Mouse (Mus musculus): ENCODE data around the gene Pfdn2.
A peak's percentile ranks its signal among the peaks of the same experiment; 100 is the strongest.
"Not testable (repeated sequence)": the region's sequence is repeated elsewhere in the genome, so short reads cannot be mapped to it uniquely, and the experiment has no call there.

Pfdn2 gene

DNA sequence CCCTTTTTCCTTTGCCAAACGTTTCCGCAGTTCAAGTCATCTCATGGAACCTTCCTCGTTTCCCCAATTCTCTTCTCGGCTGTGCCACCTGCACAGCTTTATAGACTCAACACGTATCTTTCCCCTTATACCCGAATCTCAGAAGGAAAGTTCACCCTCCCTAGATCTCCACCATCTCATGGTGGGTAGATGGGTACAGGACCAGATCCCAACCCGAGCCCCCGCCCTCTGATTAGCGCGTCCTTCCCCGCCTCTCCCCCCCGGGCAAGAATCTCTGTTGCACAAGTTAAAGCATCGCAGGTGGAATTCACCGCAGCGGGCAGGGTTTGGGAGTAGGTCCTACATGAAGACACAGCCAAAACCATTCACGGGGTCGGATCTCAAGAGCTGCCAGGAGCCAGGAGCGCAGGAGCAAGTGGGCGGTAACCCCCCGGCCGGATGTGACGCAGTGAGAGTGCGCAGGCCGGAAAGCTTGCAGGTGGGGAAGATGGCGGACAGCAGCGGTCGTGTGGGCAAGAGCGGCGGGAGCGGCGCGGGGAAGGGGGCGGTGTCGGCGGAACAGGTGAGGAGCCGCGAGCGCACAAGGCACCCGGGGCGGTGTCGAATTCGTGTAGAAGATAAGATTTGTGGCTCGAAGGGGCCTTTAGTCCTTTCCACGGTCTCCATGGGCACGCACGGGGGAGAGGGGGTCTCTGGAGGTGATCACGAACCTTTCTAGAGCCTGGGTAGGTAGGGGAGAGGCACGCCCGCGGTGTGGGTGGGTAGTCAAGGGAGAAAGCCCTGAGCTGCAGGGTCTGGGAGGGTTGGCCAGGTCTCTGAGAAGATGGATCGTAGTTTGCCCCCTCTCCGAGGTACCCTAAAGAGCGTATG lies at the start of gene Pfdn2, which contains the start of gene Nit1:
TSS of gene Pfdn2 (plus strand) at position 446 of the 870 bp plus-strand sequence.
TSS of gene Nit1 (minus strand) at position 422 of the 870 bp plus-strand sequence.
- peak; percentile 83 to 88 for DNase-seq (ENCODE audit: low spot score in 2 of 2)

DNA sequence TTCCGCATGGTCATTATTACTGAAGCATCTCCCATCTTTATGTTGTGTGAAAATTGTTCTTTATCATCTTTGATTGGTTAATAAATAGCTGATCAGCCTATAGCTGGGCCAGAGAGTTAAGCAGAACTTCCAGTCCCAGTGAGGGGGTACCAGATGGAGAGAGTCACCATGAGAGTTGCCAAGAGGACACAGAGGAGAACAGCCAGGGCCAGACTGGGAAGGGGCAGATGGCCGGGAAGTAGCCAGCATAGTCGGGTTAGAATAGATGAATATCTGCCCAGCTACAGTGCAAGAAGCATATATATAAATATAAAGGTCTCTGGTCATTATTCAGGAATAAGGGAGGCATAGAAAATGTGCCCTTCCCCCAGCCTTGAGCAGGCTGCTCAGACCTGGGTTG lies 47.2 kb upstream of the Pfdn2 start:
- DNase-seq (ENCODE audit: low spot score in 2 of 2): no peak

DNA sequence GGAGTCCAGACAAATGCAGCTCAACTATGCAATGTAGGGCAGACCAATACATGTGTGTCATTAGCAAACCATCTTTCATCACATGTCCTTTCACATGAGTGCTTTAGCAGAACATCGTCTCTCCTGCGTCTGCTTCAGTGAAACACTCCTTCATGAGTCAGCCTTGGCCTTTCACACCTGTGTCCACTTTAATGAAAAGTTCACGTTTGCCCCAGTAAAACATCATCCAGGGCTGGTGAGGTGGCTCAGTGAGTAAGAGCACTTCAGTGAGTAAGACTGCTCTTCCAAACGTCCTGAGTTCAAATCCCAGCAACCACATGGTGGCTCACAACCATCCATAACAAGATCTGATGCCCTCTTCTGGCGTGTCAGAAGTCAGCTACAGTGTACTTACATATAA lies 39.3 kb upstream of the Pfdn2 start:
- not testable (repeated sequence) for DNase-seq (ENCODE audit: low spot score in 2 of 2)

DNA sequence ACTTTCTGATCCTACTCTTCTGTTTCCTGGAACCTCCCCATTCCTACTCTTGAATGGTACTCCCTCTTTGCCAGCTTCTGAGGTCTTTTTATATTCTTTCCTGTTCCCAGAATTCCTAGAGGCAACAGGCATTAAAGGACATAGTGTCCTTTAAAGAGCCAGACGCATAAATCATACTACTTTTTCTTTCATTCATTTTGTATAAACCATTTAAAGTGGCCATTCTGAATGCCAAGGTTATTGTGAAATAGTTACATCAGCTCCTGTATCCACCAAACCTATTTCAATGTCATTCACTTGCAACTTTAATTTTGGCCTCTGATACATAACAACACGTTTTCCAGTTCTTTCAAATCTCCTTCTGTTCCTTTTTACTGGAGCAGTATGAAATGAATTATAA lies 36.1 kb upstream of the Pfdn2 start:
- DNase-seq (ENCODE audit: low spot score in 2 of 2): no peak

DNA sequence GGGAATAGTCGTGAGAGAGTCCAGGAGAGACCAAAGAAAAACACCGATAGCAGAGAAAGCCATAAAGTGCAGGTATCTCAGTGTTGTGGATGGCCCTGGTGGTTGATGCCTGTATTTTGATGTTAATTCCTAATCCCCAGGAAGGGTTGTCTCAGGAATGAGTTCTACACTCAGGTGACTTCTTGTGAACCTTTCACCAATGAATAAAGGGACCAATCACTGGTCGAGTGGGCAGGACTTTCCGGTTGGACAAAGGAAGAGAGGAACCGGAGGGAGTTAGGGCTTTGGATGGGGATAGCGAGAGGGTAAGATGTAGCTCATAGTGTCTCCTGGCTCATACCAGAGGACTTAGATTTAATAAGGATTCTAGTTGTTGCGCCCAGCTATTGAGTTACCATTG lies 25.7 kb upstream of the Pfdn2 start:
- DNase-seq (ENCODE audit: low spot score in 2 of 2): no peak

DNA sequence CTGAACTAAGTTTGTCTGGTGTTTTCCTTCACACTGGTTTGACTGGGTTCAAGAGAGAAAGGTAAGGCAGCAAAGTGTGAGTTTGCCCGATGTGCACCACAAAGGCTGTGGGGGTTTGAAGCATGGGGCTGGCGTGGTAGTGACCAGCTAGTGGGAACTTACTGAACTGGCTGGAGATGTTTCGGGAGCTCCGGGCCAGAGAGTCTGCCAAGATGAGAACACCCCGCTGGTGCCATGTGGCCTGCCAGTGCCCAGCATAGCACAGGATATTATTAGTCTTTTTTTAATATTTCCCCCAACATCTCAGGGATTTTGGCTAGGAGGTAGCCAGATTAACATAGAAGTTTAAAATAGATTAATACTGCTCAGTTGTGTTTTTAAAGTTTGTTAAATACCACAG lies 25.3 kb upstream of the Pfdn2 start:
- no peak for DNase-seq (ENCODE audit: low spot score in 2 of 2)

DNA sequence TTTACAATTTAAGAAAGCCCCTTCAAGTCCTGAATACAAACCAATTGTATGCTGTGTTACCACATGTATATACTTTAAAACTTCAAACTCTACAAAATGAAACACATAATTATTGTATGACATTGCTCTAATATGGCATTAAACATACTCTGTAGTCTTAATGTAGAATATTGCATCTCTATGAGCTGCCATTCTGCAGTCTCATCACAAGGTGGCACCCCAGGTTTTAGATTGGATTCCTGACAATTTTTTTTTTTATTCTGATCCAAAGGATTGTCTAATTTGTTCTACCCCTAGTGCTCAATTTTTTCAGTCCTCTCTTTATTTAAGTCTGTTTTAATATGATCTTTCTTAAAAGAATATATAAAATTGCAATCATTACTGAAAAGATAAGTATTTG lies 24.1 kb upstream of the Pfdn2 start:
- DNase-seq (ENCODE audit: low spot score in 2 of 2): no peak

DNA sequence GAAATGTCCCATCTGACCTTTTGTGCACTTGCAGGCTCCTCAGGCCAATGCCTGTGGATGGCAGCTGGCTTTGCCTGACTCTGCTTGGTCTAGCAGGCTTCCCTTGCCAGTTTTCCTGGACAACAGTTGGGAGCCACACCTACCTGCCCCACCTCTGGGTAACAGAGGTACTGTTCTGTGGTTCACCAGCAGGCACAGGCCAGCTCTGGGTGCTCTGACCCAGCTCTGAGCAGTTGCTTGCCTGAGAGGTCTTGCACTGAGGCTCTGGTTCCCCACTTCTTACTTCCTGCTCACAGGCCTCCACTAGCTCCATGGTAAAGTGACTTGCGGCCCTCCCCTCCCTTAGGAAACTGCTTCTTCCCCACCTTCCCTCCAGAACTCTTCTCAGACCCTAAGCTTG lies 23.5 kb upstream of the Pfdn2 start:
- DNase-seq (ENCODE audit: low spot score in 2 of 2): no peak

DNA sequence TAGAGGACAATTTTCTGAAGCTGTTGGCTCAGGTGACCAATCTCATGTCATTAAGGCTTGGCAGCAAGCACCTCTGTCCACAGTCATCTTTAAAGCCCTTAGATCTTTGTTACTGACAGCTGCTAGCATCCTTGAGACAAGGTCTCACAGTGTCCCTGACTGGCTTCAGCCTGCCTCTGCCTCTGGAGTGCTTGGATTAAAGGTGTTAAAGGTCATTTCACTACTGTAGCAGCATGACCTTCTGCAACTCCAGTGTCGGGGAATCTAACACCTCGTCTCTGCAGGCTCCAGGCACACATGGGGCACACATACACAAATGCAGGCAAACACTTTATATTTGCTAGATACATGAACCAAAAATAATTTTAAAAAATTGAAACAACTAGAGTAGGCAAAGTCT lies 19.9 kb upstream of the Pfdn2 start:
- DNase-seq (ENCODE audit: low spot score in 2 of 2): no peak

DNA sequence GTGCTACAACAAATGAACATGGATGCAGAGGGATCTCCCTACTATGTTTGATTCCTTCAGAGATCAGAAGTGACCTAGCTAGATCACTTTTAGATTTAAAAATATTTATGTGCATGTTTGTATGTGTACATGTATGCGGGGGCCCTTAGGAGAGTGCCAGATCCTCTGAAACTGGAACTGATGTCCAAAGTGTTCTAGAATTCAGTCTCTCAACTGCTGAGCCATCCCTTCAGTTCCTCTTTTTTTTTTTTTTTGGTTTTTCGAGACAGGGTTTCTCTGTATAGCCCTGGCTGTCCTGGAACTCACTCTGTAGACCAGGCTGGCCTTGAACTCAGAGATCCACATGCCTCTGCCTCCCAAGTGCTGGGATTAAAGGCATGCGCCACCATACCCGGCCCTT lies 18.9 kb upstream of the Pfdn2 start:
- DNase-seq (ENCODE audit: low spot score in 2 of 2): not testable (repeated sequence)

DNA sequence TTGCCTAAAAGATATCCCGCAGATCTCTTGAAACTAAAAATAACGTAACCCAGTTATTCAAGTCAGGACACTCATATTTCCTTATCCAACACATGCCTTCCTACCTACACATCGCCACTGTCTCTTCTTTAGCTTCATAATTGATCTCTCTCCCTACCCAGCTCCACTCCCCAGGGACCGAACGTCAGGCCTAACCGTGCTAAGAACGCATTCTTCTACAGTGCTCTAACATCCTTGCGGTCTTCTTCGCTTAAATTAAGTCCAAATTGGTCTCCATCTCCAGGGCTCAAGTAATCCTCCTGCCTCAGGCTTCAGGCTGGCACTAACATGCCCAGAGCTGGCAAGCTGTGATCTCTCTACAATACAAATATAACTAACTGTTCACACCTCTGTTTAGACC lies 17.2 kb upstream of the Pfdn2 start:
- DNase-seq (ENCODE audit: low spot score in 2 of 2): no peak

DNA sequence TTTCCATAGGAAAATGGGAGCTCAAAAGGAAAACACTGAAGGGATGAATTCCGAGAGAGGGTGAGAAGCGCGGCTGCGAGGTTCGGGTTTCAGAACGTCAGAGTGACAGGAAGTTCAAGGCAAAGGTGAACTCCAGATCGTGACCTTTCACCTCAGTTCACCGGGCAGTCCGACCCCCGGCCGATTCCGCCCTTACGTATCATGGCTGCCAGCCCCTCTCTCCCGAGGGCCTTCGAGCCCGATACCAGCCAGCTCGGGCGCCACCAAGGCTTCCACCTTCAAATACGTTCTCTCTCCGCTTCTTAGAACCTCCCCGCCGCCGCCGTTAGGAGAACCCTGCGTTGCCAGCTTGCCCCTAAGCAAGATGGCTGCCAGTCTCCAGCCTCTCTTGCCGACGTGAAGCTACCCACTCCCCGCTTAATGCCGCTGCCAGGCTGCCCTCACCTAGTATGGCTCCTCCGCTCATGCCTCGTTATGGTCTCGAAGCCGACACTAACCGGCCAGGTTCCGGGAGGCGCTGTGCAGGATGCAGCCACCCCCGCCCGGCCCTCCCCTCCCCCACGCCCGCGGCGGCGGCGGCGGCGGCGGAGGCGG lies 16.5 kb upstream of the Pfdn2 start, which contains the start of gene Dedd:
TSS of gene Dedd (plus strand) at position 307 of the 594 bp plus-strand sequence.
- DNase-seq (ENCODE audit: low spot score in 2 of 2): peak; percentile 87 to 88

DNA sequence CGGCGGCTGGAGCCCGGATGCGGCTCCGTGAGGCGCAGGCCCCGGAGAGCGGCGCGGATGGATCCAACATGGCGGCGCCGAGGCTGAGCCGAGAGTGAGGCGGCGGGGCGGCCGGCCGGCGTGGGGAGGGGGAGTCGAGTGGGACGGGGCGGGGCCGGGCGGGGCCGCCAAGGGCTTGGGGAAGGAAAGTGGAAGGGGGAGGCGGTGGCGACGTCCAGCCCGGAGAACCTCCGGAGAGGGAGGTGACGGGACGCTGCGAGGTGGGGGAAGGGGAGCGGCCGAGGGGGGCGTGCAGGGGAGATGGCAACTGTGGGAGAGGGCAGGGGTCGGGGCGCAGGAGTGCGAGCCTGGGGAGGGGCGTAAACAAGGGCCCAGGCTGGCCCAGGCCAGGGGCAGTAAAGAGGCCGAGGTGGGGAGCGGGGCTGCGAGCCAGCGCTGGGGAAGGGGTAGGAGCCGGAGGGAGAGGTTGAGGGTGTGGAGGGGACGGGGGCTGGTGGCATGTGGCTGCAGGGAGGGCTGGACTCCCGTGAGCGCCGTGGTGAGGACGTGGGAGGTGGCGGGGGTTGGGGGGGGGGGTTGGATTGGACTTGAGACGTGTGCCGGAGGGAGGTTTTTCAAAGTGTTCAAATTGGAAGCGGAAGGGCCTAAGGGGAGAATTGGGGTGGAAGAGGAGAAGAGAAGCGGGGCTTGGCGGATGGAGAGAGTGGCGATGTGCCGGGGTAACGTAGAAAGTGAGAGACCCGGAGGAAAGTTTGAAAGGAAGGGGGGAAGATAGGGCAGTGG lies 15.8 kb upstream of the Pfdn2 start:
- DNase-seq (ENCODE audit: low spot score in 2 of 2): no peak

DNA sequence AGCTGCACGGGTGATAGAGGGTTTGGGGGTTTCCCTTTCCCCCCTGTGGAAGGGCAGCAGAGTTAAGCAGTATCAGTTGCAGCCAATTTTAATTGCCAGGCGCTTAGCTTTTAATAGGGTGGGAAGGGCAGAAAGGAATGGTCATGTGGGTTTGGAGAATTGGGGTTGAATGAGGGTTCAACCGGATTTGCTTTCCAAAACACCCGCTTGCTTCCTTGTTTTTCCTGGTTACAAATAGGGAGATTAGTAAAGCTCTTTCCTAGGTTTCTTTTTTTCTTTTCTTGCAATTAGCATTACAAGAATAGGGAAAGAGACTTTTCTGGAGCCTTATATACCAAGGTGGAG lies 15.3 kb upstream of the Pfdn2 start:
- DNase-seq (ENCODE audit: low spot score in 2 of 2): no peak

DNA sequence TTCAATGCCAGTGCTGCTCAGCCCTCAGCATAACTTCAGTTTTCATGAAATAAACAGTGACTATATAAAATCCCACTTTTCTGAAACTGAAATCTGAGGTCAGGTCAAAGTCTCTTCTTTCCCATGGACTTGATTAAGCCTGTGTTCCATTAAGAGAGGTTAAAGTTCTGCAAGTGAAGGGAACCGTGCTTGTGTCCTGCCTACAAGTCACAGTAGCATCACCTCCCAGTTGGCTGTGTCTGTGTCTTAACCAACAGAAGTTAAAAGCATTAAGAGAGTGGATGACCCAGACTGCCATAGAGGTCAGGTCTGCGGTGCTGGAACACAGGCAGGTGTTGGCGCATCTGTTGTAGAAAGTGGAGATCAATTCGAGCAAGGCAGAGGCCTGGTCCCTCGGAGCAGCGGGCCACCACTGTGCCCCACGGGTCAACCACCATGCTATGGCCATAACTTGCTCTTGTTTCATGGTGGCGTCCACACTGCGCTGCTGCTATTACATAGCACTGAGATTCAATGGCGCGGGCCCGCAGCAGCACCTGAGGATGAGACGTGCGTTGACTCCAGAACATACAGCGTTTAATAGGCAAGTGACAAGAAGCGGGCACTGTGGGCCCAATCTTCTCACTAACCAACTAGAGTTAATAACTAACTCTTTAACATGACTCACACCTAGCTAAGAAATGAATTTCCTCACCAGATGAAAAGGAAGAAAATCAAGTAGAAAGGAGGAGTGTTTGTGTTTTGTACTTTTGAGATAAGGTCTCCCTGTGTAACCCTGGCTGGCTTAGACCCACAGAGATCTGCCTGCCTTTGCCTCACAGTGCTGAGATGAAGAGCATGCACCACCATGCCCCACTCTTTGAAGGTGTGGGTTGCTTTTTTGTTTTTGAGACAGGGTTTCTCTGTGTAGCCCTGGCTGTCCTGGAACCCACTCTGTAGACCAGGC lies 2.9 kb upstream of the Pfdn2 start:
- no peak for DNase-seq (ENCODE audit: low spot score in 2 of 2)

DNA sequence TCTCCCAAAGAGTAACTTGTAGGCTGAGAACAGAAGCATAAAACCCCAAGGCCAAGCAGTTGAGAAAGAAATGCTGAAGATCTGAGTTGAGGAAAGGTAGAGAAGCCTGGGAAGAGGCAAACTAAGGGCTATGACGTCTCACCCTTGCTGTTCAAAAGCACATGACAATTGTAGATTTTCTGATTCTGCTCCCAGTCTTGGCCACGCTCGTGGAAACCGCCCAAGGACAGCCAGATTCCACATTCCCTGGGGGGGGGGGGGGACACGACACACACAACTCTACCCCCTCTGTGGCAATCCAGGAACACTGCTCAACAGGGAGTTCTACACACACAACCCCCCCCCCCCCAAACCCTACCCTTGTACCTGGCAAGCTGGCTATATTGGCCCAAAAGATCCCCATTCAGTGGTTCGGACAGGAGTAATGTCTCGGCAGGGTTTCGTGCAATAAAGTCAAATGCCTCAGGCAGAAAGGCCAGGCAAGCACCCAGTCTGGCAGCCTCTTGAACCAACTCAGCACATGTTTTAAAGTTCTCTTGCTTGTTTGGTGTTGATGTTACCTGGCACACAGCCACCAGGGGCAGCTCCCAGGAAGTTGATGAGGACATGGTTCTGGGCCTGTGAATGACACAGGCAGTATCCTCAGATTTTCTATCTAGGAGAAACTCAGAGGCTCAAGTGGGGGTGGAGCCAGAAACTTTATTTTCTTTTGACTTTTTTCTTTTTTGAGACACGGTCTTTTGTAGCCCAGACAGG lies 1.4 kb upstream of the Pfdn2 start:
- DNase-seq (ENCODE audit: low spot score in 2 of 2): no peak

DNA sequence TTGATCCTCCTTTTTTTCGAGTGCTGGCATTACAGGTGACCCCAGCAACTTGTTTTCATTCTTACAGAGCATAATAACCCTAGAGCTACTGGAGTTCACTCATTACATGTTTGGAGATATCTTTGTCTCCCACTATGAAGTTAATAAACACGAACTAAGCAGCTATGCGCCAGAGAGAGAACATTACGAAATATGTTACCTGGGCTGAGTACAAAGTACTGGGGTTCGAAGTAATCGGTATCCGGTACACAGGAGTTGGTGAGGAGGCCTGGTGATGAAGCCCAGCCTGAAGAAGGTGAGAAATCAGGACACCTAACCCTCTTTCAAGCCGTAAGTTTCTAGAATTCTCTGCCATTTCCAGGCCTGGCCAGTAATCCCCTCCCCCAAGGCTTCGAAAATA lies 755 bp upstream of the Pfdn2 start:
- DNase-seq (ENCODE audit: low spot score in 2 of 2): no peak

DNA sequence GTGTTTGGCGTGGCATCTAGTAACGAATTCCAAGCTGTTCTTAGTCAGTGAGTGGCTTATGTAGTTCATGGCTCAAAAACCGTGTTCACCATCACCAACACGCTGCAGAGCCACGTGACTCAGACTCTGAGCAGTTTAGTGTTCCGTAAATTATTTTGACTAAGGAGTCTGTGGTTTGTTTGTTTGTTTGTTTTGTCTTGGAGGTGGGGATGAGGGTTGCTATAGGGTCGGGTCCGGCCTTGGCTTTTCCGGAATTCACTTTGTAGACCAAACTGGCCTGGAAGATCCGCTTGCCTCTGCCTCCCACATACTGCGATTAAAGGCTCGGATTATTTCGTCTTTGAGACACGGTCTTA lies 603 bp downstream of the Pfdn2 start:
- DNase-seq (ENCODE audit: low spot score in 2 of 2): no peak

DNA sequence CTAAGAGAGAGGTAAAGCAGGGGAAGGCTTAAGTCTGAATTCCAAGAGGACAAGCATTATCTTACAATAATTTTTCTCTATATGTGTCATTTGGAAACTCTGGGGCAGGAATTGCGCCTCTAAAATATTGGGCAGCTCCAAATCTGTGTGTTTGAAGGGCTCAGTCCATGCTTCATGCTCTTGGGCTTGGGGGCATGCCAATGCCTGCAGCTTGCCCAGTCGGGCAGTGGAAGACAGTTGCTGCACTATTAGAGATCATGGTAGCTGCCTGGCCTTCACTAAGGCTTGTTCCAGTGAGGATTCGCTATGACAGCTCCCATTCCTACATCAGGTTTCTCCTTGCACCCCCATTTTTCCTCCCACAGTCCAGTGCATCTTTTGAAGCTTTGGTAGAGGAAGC lies 3.2 kb downstream of the Pfdn2 start:
- no peak for DNase-seq (ENCODE audit: low spot score in 2 of 2)

DNA sequence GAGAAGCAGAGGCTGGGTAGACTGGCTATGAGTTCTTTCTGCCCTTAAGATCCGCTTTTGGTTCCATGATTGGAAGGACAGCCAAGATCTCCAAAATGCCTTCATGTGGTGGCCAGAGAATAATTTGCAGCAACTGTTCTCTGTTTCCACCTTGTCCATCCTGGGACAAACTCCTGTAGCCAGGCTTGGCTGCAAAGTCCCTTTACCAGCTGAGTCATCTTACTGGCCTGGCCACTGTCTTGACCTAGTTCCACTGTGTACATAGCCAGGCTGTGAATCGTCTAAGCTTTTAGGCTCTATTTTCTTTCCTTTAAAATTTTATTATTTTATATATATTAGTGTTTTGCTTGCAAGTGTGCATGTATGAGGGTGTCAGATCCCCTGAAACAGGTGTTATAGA lies 3.7 kb downstream of the Pfdn2 start:
- DNase-seq (ENCODE audit: low spot score in 2 of 2): no peak

DNA sequence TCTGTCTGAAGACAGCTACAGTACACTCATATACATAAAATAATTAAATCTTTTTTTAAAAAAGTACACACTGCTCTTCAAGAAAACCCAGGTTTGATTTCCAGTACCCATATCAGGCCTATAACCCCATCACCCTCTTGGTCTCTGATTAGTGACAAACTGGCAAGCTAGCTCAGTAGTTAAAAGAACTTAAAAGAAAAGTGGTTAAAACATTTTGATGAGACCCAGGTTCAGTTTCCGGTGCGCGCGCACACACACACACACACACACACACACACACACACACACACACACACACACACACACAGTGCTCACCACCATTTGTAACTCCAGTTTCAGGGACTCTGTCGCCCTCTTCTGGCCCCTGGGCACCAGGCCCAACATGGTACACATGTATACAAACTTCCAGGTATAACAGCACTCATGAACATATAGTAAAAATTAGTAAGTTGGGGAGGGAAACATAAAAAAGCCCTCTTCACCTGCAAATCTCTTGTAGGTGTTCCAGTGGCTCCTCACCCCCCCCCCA lies 10.4 kb downstream of the Pfdn2 start:
- no peak for DNase-seq (ENCODE audit: low spot score in 2 of 2)

Data from urinary bladder, adult 18-20 months (tissue).